Mouse (Mus musculus) spleen, adult 10 weeks (tissue): ENCODE results near the gene Prl7d1. TPM values are rescaled to one million over a fixed set of nuclear protein-coding genes. Genes with fewer than 3 reads are reported as not detected.

Source experiments
- polyA plus RNA-seq: library from polyadenylated mRNA; stranded (reverse); fragments of 350-450 nt; fragmentation: Illumina TruSeq; extraction: RNeasy Lipid Tissue Mini Kit (QIAGEN cat#74804); gene quantifications from one replicate; pipeline ENCODE4 v1.2.3, GENCODE M21; 2015; ENCODE audit warnings: low replicate concordance; ENCODE audit not compliant: insufficient read depth

Gene Prl7d1
- polyA plus RNA-seq = not detected

DNA sequence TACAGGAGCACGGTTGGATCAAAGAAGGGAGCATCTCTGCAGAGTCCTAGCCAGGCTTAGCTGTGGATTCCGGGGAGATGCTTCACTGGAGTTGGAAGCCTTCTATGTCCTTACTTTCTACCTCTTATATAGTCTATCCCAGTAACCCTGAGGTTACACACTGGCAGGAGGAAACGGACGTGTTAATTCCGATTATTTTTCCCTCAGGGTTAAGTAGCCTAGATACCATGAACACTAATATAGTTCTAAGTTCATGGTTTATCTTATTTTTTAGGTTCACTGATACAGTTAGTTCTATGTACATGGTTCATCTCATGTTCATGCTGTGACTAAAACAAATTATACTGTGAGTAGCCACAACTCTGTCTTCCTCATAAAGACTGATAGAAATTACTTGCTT lies at the start of gene Prl7d1:
TSS of gene Prl7d1 (minus strand) at position 101 of the 400 bp plus-strand sequence.

GRCm38 (mm10) chr13:27667936-27668335 lies 48.6 kb downstream of the Prl7d1 start, which contains the start of gene Prl7a2:
Gene Prl7a2, minus strand, starts transcription at chr13:27668036.

Other genes with a start within 250 kb of the Prl7d1 start
- gene Prl8a8, start 203.5 kb downstream of the Prl7d1 start, polyA plus RNA-seq = not detected
- gene Prl8a9, start 152.1 kb downstream of the Prl7d1 start, polyA plus RNA-seq = not detected
- not detected for gene Prl8a1, start 134.6 kb downstream of the Prl7d1 start, polyA plus RNA-seq
- not detected for gene Prl7b1, start 106.2 kb downstream of the Prl7d1 start, polyA plus RNA-seq
- gene Prl7a1, start 74.2 kb downstream of the Prl7d1 start, polyA plus RNA-seq = not detected
- not detected for gene Prl7a2, start 48.7 kb downstream of the Prl7d1 start, polyA plus RNA-seq
- not detected for gene Prl7c1, start 64.1 kb upstream of the Prl7d1 start, polyA plus RNA-seq
- gene Prl2a1, start 84.9 kb upstream of the Prl7d1 start, polyA plus RNA-seq = not detected
- gene Prl2c1, start 132.6 kb upstream of the Prl7d1 start, polyA plus RNA-seq = not detected